Mouse (Mus musculus) spleen, adult 2 months (tissue): ENCODE results near the gene Tia1.

Experiments
- CTCF ChIP-seq: fragments of 200-500 bp; IDR thresholded peaks from 2 replicates; pipeline ENCODE4 v1.5.1; 2011; ENCODE audit warnings: mild to moderate bottlenecking, inconsistent platforms; ENCODE audit not compliant: insufficient read depth, insufficient read length, insufficient replicate concordance; ENCODE audit errors: extremely low read depth
- POLR2A ChIP-seq: fragments of 200-500 bp; IDR thresholded peaks from 2 replicates; pipeline ENCODE4 v1.6.1; 2011; ENCODE audit warnings: low read depth, low read length, inconsistent platforms

DNA sequence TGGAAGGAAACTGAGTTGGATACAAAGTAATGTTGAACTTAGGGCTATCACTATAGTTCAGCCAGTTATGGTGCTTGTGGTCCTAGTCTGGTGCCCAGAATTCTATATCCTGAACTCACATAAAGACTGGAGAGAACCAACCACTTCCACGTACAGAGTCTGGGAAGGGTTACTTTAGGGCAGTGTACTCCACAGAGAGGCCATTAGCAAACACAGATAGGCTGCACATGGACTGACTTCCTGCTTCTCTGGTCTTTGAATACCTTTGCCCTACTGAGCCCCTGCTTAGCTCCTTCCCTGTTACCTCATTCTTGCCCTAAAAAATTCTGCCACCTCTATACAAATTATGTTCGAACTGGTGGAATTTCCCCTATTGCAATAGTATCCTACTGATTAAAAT is 4.0 kb upstream of the Tia1 start:
- TF ChIP-seq CTCF = no peak
- TF ChIP-seq POLR2A = no peak
